Mouse (Mus musculus): ENCODE measurements around the gene Gabrr1.

Gabrr1 gene

DNA sequence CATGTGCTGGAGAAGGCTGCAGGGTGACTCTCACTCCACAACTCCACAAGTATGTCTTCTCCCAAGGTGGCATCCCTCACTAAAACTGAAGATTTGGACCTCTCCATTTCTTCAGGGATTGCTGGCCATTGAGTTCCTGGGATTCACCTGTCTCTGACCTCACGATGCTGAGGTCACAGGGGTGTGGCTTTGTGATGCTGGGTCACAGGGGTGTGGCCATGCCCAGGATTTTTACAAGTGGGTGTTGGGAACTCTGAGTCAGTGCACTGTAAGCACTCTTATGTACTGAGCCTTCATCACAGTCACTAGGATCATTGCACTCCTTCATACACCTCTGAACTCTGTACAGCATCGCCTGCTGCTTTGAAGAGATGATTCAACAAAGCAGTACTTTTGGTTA is 75.2 kb downstream of the Gabrr1 start:
- in situ Hi-C loops (cut with MboI, MseI), result no loop called here

DNA sequence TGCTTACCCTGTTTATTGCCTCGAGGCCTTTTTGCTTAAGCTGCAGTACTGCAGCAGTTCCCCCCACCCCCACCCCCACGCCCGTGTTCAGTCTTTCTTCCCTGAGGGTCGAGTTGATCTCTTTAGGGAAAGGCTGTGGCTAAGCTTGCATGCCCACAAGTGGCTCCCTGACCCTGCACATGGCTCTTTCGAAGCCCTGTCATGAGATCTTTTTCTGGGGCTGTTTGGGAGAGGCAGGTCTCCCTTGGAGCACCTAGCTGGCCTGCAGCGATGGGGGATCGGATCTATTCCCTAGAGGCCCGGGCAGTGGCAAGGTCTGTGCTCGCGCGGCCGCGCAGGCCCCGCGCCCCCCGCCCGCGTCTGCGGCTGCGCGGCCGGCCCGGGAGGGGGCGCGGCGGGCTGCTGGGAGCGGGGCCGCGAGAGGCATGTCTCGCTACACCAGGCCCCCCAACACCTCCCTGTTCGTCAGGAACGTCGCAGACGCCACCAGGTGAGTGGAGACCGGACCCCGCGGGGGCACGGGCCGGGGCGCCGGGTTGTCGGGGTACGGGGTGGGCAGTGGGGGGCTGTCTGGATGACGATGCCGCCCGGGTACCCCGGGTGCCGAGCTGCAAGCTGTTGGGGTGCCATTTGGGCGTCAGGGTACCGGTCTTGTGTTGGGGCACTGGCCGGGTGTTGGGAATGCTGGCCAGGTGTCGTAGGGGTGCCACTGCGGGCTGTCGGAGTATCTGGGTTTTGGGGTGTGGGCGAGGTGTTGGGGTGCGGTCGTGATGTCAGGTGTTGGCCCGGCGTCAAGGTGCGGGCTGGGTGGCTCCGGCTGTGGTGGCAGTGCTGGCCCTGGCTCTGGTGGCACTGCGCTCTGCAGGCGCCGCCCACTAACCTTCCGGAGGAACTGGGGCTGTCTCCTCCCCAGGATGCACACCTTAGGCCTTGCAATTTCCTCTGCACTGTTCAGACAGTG is 76.8 kb downstream of the Gabrr1 start, which contains the start of gene Srsf12:
Gene Srsf12 (plus strand): TSS at position 111 of the 961 bp plus-strand sequence.
- in situ Hi-C loops (cut with MboI, MseI), result no loop called here

Data from T-helper 1 cell (primary cell).